Mouse (Mus musculus) lung, adult 10 weeks (tissue): ENCODE measurements around the gene Ddx20. TPM values are rescaled to one million over a fixed set of nuclear protein-coding genes. Genes with fewer than 3 reads are reported as not detected.

Source experiments
- polyA plus RNA-seq: library from polyadenylated mRNA; stranded (reverse); fragments of 350-450 nt; fragmentation: Illumina TruSeq; extraction: RNeasy Lipid Tissue Mini Kit (QIAGEN cat#74804); gene quantifications from one replicate; pipeline ENCODE4 v1.2.3, GENCODE M21; 2014; ENCODE audit warnings: low read depth, low replicate concordance; ENCODE audit not compliant: insufficient read depth

Gene Ddx20
- polyA plus RNA-seq: 8.9 TPM

GRCm38 (mm10) chr3:105687324-105688060, at the start of gene Ddx20:
Gene Ddx20 (minus strand): TSS chr3:105687574.

GRCm38 (mm10) chr3:105704031-105705008, 16.9 kb upstream of the Ddx20 start, which contains the start of gene Inka2:
Gene Inka2 (plus strand): TSS chr3:105704599.

Other genes with a start within 250 kb of the Ddx20 start
- gene Kcnd3, start 235.2 kb downstream of the Ddx20 start, polyA plus RNA-seq: 0.29 TPM
- 5.7 TPM for gene Inka2, start 17.0 kb upstream of the Ddx20 start, polyA plus RNA-seq
- gene Rap1a, start 113.8 kb upstream of the Ddx20 start, polyA plus RNA-seq: 185 TPM
- 0.76 TPM for gene Adora3, start 183.3 kb upstream of the Ddx20 start, polyA plus RNA-seq
- gene Tmigd3, start 183.3 kb upstream of the Ddx20 start, polyA plus RNA-seq: 1.5 TPM
- gene I830077J02Rik, start 245.1 kb upstream of the Ddx20 start, polyA plus RNA-seq: 3.2 TPM